8 mouse cellular contexts compared by ENCODE assay signal in genomic region chr3:17785106-17786022, GRCm38 (mm10).
DNase-seq lines count a peak whose midpoint lies in the region; ATAC-seq and TF ChIP-seq lines count a peak whose summit lies in the region.

No protein-coding gene starts in this region.

- H3K9ac ChIP-seq in ES-E14 (ENCODE audit: insufficient read depth, low read depth, low read length, poor library complexity, severe bottlenecking) = no peak overlapping the region
- peak overlapping the region; percentile 99 for H3K9ac ChIP-seq in forebrain, embryonic 14.5 days (ENCODE audit: low read length)
- H3K9ac ChIP-seq in liver, postnatal 0 days (replicated peaks) = no peak overlapping the region

- H3K27me3 ChIP-seq in cerebellum, adult 2 months (ENCODE audit: control insufficient read depth, insufficient read depth, low read length) = no peaks in the 10 kb centered on the region
- no peaks in the 10 kb centered on the region for H3K27me3 ChIP-seq in forebrain, embryonic 14.5 days (replicated peaks; ENCODE audit: control insufficient read depth, insufficient read depth, low read length)
- peaks cover 39% of the 10 kb centered on the region for H3K27me3 ChIP-seq in liver, postnatal 0 days (ENCODE audit: insufficient read depth, low read length)

- no peak for TF ChIP-seq CTCF in cerebellum, adult 2 months (IDR thresholded peaks at IDR 0.05; ENCODE audit: borderline replicate concordance, insufficient read depth, low read depth, low read length)
- no peak for TF ChIP-seq CTCF in liver, postnatal 0 days (IDR thresholded peaks at IDR 0.05; ENCODE audit: low read depth)

- peak; percentile 45 to 49 for DNase-seq in cerebellum, adult 2 months
- DNase-seq in cerebellum, adult 11 months = no peak
- DNase-seq in ES-E14 (ENCODE audit: low read depth, low spot score) = no peak
- DNase-seq in forebrain, embryonic 14.5 days (ENCODE audit: low spot score) = no peak
- no peak for DNase-seq in liver, postnatal 0 days
- DNase-seq in B cell, adult 2 months = no peak
- no peak for DNase-seq in kidney, adult 18-20 months
- DNase-seq in adrenal gland, adult 18-20 months (ENCODE audit: low spot score in 2 of 2) = no peak

- H3K27ac ChIP-seq in cerebellum, adult 2 months (ENCODE audit: insufficient read depth, low read length) = peak overlapping the region; percentile 64
- H3K27ac ChIP-seq in ES-E14 (ENCODE audit: insufficient read depth, low read depth, low read length, poor library complexity, severe bottlenecking) = no peak overlapping the region
- H3K27ac ChIP-seq in forebrain, embryonic 14.5 days (ENCODE audit: low read depth, low read length) = peak overlapping the region; percentile 99
- H3K27ac ChIP-seq in liver, postnatal 0 days (ENCODE audit: low read depth) = no peak overlapping the region

- ATAC-seq in forebrain, embryonic 14.5 days = 0 out of 2 replicates have a peak, but pooled peaks have one; percentile 10
- ATAC-seq in liver, postnatal 0 days = no peak

- peak overlapping the region; percentile 98 for H3K4me2 ChIP-seq in forebrain, embryonic 14.5 days (ENCODE audit: low read length)
- H3K4me2 ChIP-seq in liver, postnatal 0 days (ENCODE audit: low read depth, low read length) = peak overlapping the region; percentile 54

- no peaks in the 10 kb centered on the region for H3K36me3 ChIP-seq in ES-E14 (ENCODE audit: control insufficient read depth, insufficient read depth, low read length, poor library complexity, severe bottlenecking)
- H3K36me3 ChIP-seq in forebrain, embryonic 14.5 days (ENCODE audit: control insufficient read depth, insufficient read depth, low read length) = no peaks in the 10 kb centered on the region
- H3K36me3 ChIP-seq in liver, postnatal 0 days (replicated peaks; ENCODE audit: insufficient read depth, low read length) = no peaks in the 10 kb centered on the region

- in situ Hi-C loops in ES-E14 (cut with MboI; ENCODE audit: low sequenced_read_pairs in 2 of 2, unreplicated experiment in 2 of 2) = no loop called here

- TF ChIP-seq POLR2A in cerebellum, adult 2 months (IDR thresholded peaks at IDR 0.05; ENCODE audit: borderline replicate concordance, insufficient read depth, low read length) = no peak

- no peaks in the 10 kb centered on the region for H3K9me3 ChIP-seq in ES-E14 (ENCODE audit: control insufficient read depth, insufficient read depth, low read depth, low read length)
- H3K9me3 ChIP-seq in forebrain, embryonic 14.5 days (replicated peaks; ENCODE audit: control insufficient read depth, low read length) = no peaks in the 10 kb centered on the region
- no peaks in the 10 kb centered on the region for H3K9me3 ChIP-seq in liver, postnatal 0 days (ENCODE audit: low read length)

- TF ChIP-seq EP300 in liver, postnatal 0 days (IDR thresholded peaks at IDR 0.05; ENCODE audit: low read depth) = no peak

- peak overlapping the region; percentile 49 for H3K4me3 ChIP-seq in cerebellum, adult 2 months (replicated peaks; ENCODE audit: insufficient read depth, low read depth, low read length)
- H3K4me3 ChIP-seq in ES-E14 (ENCODE audit: insufficient read depth in 1 of 2, low read depth in 1 of 2, low read length in 2 of 2, poor library complexity in 1 of 2, severe bottlenecking in 1 of 2) = peak overlapping the region; percentile 20 to 48; a peak in 3 of 4 replicates
- peak overlapping the region; percentile 45 for H3K4me3 ChIP-seq in forebrain, embryonic 14.5 days (ENCODE audit: low read depth, low read length)
- peak overlapping the region; percentile 31; the same call in 1 of the 2 replicates for H3K4me3 ChIP-seq in liver, postnatal 0 days (ENCODE audit: low read depth, low read length)

- H3K4me1 ChIP-seq in cerebellum, adult 2 months (ENCODE audit: control insufficient read depth, insufficient read depth, low read length) = no peaks in the 10 kb centered on the region
- H3K4me1 ChIP-seq in ES-E14 (ENCODE audit: control insufficient read depth in 2 of 2, insufficient read depth in 2 of 2, low read length in 2 of 2, poor library complexity in 1 of 2) = peaks cover 0 to 5% of the 10 kb centered on the region in 2 experiments; a peak in 1 of 4 replicates
- H3K4me1 ChIP-seq in forebrain, embryonic 14.5 days (ENCODE audit: control insufficient read depth, insufficient read depth, low read length) = peaks cover 36% of the 10 kb centered on the region
- H3K4me1 ChIP-seq in liver, postnatal 0 days (ENCODE audit: insufficient read depth) = no peaks in the 10 kb centered on the region; the same call in 1 of the 2 replicates

- WGBS in cerebellum, adult 2 months = 61% methylated on average over 21 of the region's 21 CpGs
- WGBS in forebrain, embryonic 14.5 days = 6% methylated on average over 21 of the region's 21 CpGs
- WGBS in liver, postnatal 0 days (ENCODE audit: insufficient replicate concordance) = 12% methylated on average over 21 of the region's 21 CpGs

TF ChIP-seq in ES-E14, 5 proteins besides CTCF, POLR2A, EP300 and RAD21:
- TF ChIP-seq HCFC1 (IDR thresholded peaks at IDR 0.05; ENCODE audit: borderline replicate concordance, insufficient read depth, low read length) = no peak
- TF ChIP-seq ZNF384 (IDR thresholded peaks at IDR 0.05; ENCODE audit: low read depth, low read length) = no peak
- no peak for TF ChIP-seq ZC3H11A (IDR thresholded peaks at IDR 0.05; ENCODE audit: borderline replicate concordance, low read depth, low read length)
- no peak for TF ChIP-seq CHD2 (IDR thresholded peaks at IDR 0.05; ENCODE audit: low read depth, low read length)
- no peak for TF ChIP-seq MAFK (IDR thresholded peaks at IDR 0.05; ENCODE audit: insufficient read depth, low read depth, low read length)

Comparison
In these comparisons a context has a peak if more than half of its experiments do, and no peak if none do; other contexts are left out.
1. DNase-seq: peak in cerebellum, adult 2 months (2 of 2); none in cerebellum, adult 11 months (single experiment), ES-E14 (single experiment), forebrain, embryonic 14.5 days (single experiment), liver, postnatal 0 days (single experiment), B cell, adult 2 months (0 of 2), kidney, adult 18-20 months (single experiment) and adrenal gland, adult 18-20 months (0 of 2).
2. H3K27ac ChIP-seq: peak in cerebellum, adult 2 months (single experiment) and forebrain, embryonic 14.5 days (single experiment); none in ES-E14 (single experiment) and liver, postnatal 0 days (single experiment).
3. Peak in every context shown above with its lines, with median percentiles within 50 percentile points of each other: H3K4me3 ChIP-seq.